ENCODE assay signal across 21 mouse cellular contexts in the genomic region with DNA sequence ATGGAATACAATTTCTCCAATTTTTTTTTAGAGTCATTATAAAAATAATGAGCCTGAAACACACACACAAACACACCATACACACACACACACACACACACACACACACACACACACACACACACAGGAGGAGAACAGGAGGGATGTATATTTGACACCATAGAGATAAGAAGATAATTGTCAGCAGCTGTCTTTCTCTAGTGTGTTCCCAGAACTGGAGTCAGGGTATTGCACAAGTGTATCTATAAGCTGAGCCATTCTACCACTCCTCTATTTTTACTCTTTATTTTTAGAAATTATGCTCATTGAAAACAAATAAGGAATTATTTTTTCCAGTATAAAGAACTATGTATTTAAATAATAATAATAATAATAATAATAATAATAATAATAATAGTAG.
DNase-seq lines count a peak whose midpoint lies in the region; ATAC-seq and TF ChIP-seq lines count a peak whose summit lies in the region.
"Had no signal": no experiment of that assay in that cellular context is flagged by ENCODE, and none has a peak within 500 bp of the region (broad histone marks: within the 10 kb centered on the region; RNA-seq: fewer than 3 reads in every experiment).

No protein-coding gene starts in this region.

- TF ChIP-seq POLR2A in lung, adult 2 months (IDR thresholded peaks at IDR 0.05; ENCODE audit: borderline replicate concordance, extremely low read depth, low read depth, low read length): no peak

- H3K27ac ChIP-seq in embryonic facial prominence, embryonic 14.5 days (replicated peaks; ENCODE audit: low read depth, low read length): no peak overlapping the region
- H3K27ac ChIP-seq in embryonic facial prominence, embryonic 10.5 days (replicated peaks): no peak overlapping the region
- no peak overlapping the region for H3K27ac ChIP-seq in lung, embryonic 16.5 days (ENCODE audit: low read length)
- no peak overlapping the region for H3K27ac ChIP-seq in lung, postnatal 0 days (ENCODE audit: low read length)

- H3K36me3 ChIP-seq in embryonic facial prominence, embryonic 14.5 days (ENCODE audit: control insufficient read depth, insufficient read depth, low read length): no peaks in the 10 kb centered on the region
- no peaks in the 10 kb centered on the region for H3K36me3 ChIP-seq in embryonic facial prominence, embryonic 10.5 days (replicated peaks)
- H3K36me3 ChIP-seq in lung, embryonic 16.5 days (ENCODE audit: control insufficient read depth, insufficient read depth, low read length): no peaks in the 10 kb centered on the region
- H3K36me3 ChIP-seq in lung, postnatal 0 days (ENCODE audit: insufficient read depth, low read length): no peaks in the 10 kb centered on the region
- H3K36me3 ChIP-seq: G1E had no signal

- no peak overlapping the region for H3K4me2 ChIP-seq in embryonic facial prominence, embryonic 14.5 days (ENCODE audit: low read depth, low read length)
- no peak overlapping the region for H3K4me2 ChIP-seq in lung, embryonic 16.5 days (ENCODE audit: low read depth, low read length)
- no peak overlapping the region for H3K4me2 ChIP-seq in lung, postnatal 0 days (replicated peaks; ENCODE audit: low read depth, low read length)

- TF ChIP-seq CTCF in lung, postnatal 0 days (IDR thresholded peaks at IDR 0.05): no peak
- no peak for TF ChIP-seq CTCF in lung, adult 2 months (IDR thresholded peaks at IDR 0.05; ENCODE audit: insufficient read depth, low read length)

- H3K27me3 ChIP-seq in embryonic facial prominence, embryonic 14.5 days (replicated peaks; ENCODE audit: control insufficient read depth, insufficient read depth, low read length): no peaks in the 10 kb centered on the region
- H3K27me3 ChIP-seq in embryonic facial prominence, embryonic 10.5 days (replicated peaks; ENCODE audit: low read depth, poor library complexity, severe bottlenecking): no peaks in the 10 kb centered on the region
- no peaks in the 10 kb centered on the region for H3K27me3 ChIP-seq in lung, embryonic 16.5 days (ENCODE audit: control insufficient read depth, insufficient read depth, low read depth, low read length)
- H3K27me3 ChIP-seq in lung, postnatal 0 days (replicated peaks; ENCODE audit: insufficient read depth, low read length): no peaks in the 10 kb centered on the region
- H3K27me3 ChIP-seq: CH12.LX, Patski had no signal

- no peaks in the 10 kb centered on the region for H3K9me3 ChIP-seq in embryonic facial prominence, embryonic 14.5 days (ENCODE audit: control insufficient read depth, low read length)
- H3K9me3 ChIP-seq in embryonic facial prominence, embryonic 10.5 days: no peaks in the 10 kb centered on the region
- no peaks in the 10 kb centered on the region for H3K9me3 ChIP-seq in lung, embryonic 16.5 days (ENCODE audit: control insufficient read depth, low read length)
- no peaks in the 10 kb centered on the region for H3K9me3 ChIP-seq in lung, postnatal 0 days (ENCODE audit: low read length)

- ATAC-seq in embryonic facial prominence, embryonic 14.5 days (ENCODE audit: low read depth): no peak
- 0 out of 2 replicates have a peak, but pooled peaks have one; percentile 52 for ATAC-seq in lung, embryonic 16.5 days (ENCODE audit: low read depth)
- ATAC-seq in lung, postnatal 0 days: peak; percentile 52; the same call in 1 of the 2 replicates
- ATAC-seq: activated CD4-positive, CD25-positive, alpha-beta regulatory T cell, adult 4 months; CD4-positive, CD25-positive, alpha-beta regulatory T cell, adult 4 months; Patski had no signal

- no peaks in the 10 kb centered on the region for H3K4me1 ChIP-seq in embryonic facial prominence, embryonic 14.5 days (ENCODE audit: control insufficient read depth, insufficient read depth, low read length)
- no peaks in the 10 kb centered on the region for H3K4me1 ChIP-seq in embryonic facial prominence, embryonic 10.5 days
- H3K4me1 ChIP-seq in lung, embryonic 16.5 days (replicated peaks; ENCODE audit: control insufficient read depth, insufficient read depth, low read length): no peaks in the 10 kb centered on the region
- H3K4me1 ChIP-seq in lung, postnatal 0 days (ENCODE audit: insufficient read depth, low read depth, low read length): no peaks in the 10 kb centered on the region
- H3K4me1 ChIP-seq in lung, adult 2 months (ENCODE audit: control insufficient read depth, insufficient read depth, low read length): no peaks in the 10 kb centered on the region

- no peak overlapping the region for H3K9ac ChIP-seq in embryonic facial prominence, embryonic 14.5 days (ENCODE audit: low read depth, low read length)
- H3K9ac ChIP-seq in lung, embryonic 16.5 days (ENCODE audit: low read length): no peak overlapping the region
- no peak overlapping the region for H3K9ac ChIP-seq in lung, postnatal 0 days (replicated peaks; ENCODE audit: low read depth)

- DNase-seq in embryonic facial prominence, embryonic 14.5 days (ENCODE audit: low spot score): peak; percentile 8
- DNase-seq in embryonic facial prominence, embryonic 10.5 days (ENCODE audit: low spot score): no peak
- no peak for DNase-seq in lung, postnatal 10 days
- DNase-seq in lung, postnatal 0 days (ENCODE audit: low spot score): peak; percentile 51
- no peak for DNase-seq in lung, adult 2 months
- DNase-seq: adrenal gland, adult 2 months; adrenal gland, adult 8-10 months; adrenal gland, postnatal 10 days; adrenal gland, postnatal 14 days; adrenal gland, postnatal 25 days; adrenal gland, postnatal 36 days; B cell, adult 2 months; cerebellum, adult 11 months; cerebellum, adult 11-12 months; cerebellum, adult 18-20 months had no signal

- no peak for TF ChIP-seq EP300 in lung, postnatal 0 days (IDR thresholded peaks at IDR 0.05)

- no peak overlapping the region for H3K4me3 ChIP-seq in embryonic facial prominence, embryonic 14.5 days (ENCODE audit: low read depth, low read length)
- H3K4me3 ChIP-seq in embryonic facial prominence, embryonic 10.5 days: no peak overlapping the region
- no peak overlapping the region for H3K4me3 ChIP-seq in lung, embryonic 16.5 days (ENCODE audit: low read length)
- no peak overlapping the region for H3K4me3 ChIP-seq in lung, postnatal 0 days (ENCODE audit: low read depth, low read length)
- H3K4me3 ChIP-seq in lung, adult 2 months (replicated peaks; ENCODE audit: extremely low read depth, low read depth, low read length): no peak overlapping the region

Comparison
In these comparisons a context has a peak if more than half of its experiments do, and no peak if none do; other contexts are left out.
1. DNase-seq: peak in embryonic facial prominence, embryonic 14.5 days (single experiment) and lung, postnatal 0 days (single experiment); none in embryonic facial prominence, embryonic 10.5 days (single experiment), lung, postnatal 10 days (single experiment) and lung, adult 2 months (single experiment).